Mouse (Mus musculus): ENCODE measurements at regions not wholly inside any gene's neighbourhood (a gene's known extent, or its start where the extent isn't known, plus 50 kb on each side); places are given as distances from the start of the nearest gene placed in this dataset.

GRCm38 (mm10) chr9:61105550-61106280, 266.5 kb upstream of the Tle3 start:
- intact Hi-C loops (cut with DNase I) = no loop called here
- no peak for DNase-seq (ENCODE audit: extremely low spot score in 1 of 2, low spot score in 2 of 2)
- TF ChIP-seq CTCF (IDR thresholded peaks at IDR 0.05) = no peak
- no peak overlapping the region for H3K4me3 ChIP-seq
- no peak overlapping the region for H3K27ac ChIP-seq

DNA sequence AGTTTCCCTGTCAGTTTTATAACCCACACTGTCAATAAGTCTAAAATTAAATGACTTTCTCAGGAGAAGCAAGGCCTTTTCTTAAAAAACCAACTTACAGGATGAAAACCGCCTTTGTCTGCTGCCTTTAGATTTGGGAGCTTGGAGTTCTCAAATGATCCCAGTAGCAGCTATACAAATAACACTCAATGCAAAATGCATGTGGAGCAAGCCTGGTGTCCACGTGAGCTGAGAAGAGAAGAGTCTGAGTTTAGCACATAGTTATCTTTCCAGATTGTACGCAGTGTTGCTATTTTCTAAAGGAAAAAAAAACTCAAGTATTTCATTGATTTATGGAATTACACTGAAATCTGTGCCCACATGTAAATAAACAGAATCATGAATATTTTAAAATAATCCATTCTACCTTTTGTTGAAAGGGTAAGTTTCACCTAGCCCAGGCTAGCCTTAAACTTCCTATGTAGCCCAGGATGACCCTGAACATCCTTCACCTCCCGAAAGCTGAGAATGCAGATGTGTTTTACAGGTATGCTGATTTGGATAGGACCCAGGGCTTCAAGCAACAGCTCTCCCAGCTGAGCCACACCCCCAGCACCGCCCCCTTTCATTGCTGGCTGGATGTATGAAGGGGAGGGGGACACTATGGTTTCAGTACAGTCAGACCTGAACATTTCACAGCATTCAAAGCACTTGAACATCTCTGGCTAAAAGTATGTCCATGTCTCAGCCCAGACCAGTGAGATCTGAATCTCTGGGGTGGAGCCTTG, 262.5 kb upstream of the Tle3 start:
- intact Hi-C loops (cut with DNase I) = no loop called here
- DNase-seq (ENCODE audit: extremely low spot score in 1 of 2, low spot score in 2 of 2) = no peak
- no peak overlapping the region for H3K27ac ChIP-seq
- TF ChIP-seq CTCF (IDR thresholded peaks at IDR 0.05) = no peak
- H3K4me3 ChIP-seq = no peak overlapping the region

DNA sequence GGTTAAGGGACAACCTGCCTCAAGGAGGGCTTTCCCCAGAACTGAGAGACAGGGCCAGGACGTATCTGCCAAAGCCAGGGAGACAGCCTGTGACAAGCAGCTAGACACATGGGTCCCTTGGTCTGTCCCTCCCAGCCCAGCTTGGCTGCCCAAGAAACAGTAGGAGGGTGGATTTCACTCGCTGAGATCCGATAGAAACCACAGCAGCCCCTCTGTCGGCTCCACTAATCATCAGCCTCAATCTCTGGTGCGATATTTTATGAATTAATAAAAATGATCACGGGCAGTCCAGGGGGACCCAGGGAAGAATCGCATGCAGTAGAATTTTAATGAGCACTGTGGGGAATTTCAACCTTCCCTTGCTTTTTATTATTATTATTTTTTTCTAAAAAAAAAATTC, 261.0 kb upstream of the Tle3 start:
- Histone ChIP-seq H3K27ac (no peak overlapping the region), H3K4me3 (no peak overlapping the region)
- TF ChIP-seq CTCF (IDR thresholded peaks at IDR 0.05) = no peak
- intact Hi-C loops (cut with DNase I) = no loop called here
- no peak for DNase-seq (ENCODE audit: extremely low spot score in 1 of 2, low spot score in 2 of 2)

DNA sequence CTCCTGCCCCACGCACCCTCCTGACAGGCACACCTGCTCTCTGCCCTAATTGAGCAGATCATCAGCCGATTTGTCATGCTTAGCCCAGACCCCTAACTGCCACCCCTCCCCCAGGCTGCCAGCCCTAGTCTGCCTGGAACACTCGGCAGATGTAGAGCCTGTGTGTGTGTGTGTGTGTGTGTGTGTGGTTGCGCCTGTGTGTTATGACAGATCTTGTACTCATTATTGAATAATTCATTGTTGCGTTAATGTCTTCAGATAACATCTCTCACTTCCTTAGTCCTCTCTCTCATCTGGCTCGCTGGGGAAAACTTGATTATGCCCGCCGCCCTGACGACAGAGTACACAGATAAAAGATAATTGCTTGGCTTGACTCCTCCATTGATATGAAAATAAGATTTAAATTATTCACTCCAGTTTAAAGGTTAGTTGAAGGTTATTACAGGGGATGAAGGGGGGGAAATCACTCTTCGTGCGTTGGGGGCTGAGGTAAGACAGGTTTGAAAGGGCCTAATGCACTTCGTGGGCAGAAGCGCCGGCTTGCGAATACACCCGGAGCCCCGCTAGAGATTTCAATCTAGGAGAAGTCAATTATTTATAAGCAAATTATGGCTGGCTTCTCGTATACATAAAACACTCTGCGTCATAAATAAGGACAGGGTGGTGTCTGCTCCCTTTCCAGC, 260.3 kb upstream of the Tle3 start:
- no peak for TF ChIP-seq CTCF (IDR thresholded peaks at IDR 0.05)
- intact Hi-C loops (cut with DNase I) = no loop called here
- H3K4me3 ChIP-seq = no peak overlapping the region
- no peak overlapping the region for H3K27ac ChIP-seq
- no peak for DNase-seq (ENCODE audit: extremely low spot score in 1 of 2, low spot score in 2 of 2)

DNA sequence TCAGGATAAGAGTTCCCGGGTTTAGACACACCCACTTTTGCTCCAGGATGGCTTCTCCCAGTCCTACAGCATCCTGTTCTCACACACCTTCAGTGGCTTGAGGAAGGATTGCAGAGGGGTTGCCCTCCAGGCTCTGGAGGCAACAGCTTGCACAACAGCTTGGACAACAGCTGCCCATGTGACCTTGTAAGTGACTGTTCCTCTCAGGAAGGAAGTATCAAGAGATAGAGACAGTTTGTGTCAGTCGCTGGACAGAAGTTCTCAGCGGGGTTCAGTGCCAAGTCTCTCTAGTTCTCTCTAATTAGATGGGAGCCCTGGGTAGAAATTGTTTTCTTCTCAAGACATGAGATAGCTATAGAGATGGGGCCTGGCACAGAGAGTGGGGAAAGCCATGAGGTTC, 252.9 kb upstream of the Tle3 start:
- no peak for TF ChIP-seq CTCF (IDR thresholded peaks at IDR 0.05)
- intact Hi-C loops (cut with DNase I) = no loop called here
- Histone ChIP-seq H3K27ac (no peak overlapping the region), H3K4me3 (no peak overlapping the region)
- DNase-seq (ENCODE audit: extremely low spot score in 1 of 2, low spot score in 2 of 2) = no peak

DNA sequence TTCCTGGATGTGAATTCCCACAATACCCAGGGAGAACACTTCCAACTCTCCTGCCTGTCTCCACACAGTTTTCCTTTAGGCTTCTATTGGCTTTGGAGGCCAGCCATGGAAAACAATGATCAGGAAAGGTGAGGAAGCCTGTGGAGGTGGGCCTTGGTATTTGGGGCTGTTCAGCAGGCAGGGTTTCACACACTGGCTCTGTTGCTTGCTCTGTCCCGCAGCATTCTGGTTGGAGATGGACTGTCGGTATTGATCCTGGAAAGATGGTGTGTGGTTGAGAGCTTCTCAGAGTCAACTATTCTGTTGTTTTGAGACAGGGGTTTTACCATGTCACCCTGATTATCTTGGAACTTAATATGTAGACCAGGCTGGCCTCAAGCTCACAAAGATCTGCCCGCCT, 251.6 kb upstream of the Tle3 start:
- intact Hi-C loops (cut with DNase I) = no loop called here
- no peak for DNase-seq (ENCODE audit: extremely low spot score in 1 of 2, low spot score in 2 of 2)
- no peak for TF ChIP-seq CTCF (IDR thresholded peaks at IDR 0.05)
- no peak overlapping the region for H3K27ac ChIP-seq
- H3K4me3 ChIP-seq = no peak overlapping the region

DNA sequence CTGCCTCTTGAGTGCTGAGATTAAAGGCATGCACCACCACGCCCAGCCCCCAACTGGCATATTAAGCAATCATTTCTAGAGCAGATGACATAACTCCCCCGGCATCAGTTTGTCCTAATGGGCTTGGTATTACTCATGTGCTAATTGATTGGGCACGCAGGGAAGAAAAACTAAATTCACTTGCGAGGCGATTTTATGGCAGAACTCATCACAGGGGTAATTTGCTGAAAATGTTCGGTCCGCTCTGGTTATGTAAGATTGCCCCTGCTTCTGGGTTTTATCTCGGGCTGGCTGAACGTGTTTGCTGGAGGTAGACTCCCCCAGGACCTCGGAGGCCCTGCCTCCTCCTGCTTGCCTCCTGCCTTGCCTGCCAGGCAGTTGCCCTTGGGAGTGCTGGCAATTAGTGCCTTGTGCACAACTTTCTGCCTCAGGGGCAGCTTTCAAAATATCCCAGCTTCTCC, 251.2 kb upstream of the Tle3 start:
- intact Hi-C loops (cut with DNase I) = no loop called here
- DNase-seq (ENCODE audit: extremely low spot score in 1 of 2, low spot score in 2 of 2) = no peak
- H3K27ac ChIP-seq = no peak overlapping the region
- TF ChIP-seq CTCF (IDR thresholded peaks at IDR 0.05) = no peak
- no peak overlapping the region for H3K4me3 ChIP-seq

GRCm38 (mm10) chr9:61123431-61123830, 248.7 kb upstream of the Tle3 start:
- intact Hi-C loops (cut with DNase I) = no loop called here
- TF ChIP-seq CTCF (IDR thresholded peaks at IDR 0.05) = no peak
- DNase-seq (ENCODE audit: extremely low spot score in 1 of 2, low spot score in 2 of 2) = no peak
- Histone ChIP-seq H3K27ac (no peak overlapping the region), H3K4me3 (no peak overlapping the region)

DNA sequence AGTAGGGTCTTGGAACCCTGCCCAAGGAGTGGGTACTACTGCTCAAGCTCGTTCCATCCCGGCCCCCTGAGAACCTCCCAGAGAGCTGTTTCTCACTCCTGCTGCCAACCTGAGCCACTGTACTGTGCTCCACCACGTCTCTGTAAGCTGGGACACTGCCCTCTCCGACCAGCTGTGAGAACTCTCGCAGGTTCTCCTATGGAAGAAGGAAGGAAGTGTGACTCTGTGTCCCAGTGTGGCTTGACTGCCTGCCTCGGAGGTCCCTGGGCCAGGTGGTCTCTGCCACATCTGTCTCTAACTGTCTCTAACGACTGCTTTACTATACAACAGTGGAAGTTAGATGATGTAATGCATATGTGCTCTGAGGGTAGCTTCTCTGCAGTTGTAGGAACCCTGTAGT, 246.4 kb upstream of the Tle3 start:
- intact Hi-C loops (cut with DNase I) = no loop called here
- TF ChIP-seq CTCF (IDR thresholded peaks at IDR 0.05) = no peak
- no peak overlapping the region for H3K4me3 ChIP-seq
- no peak for DNase-seq (ENCODE audit: extremely low spot score in 1 of 2, low spot score in 2 of 2)
- H3K27ac ChIP-seq = no peak overlapping the region

GRCm38 (mm10) chr9:61128077-61128476, 244.1 kb upstream of the Tle3 start:
- no peak for DNase-seq (ENCODE audit: extremely low spot score in 1 of 2, low spot score in 2 of 2)
- intact Hi-C loops (cut with DNase I) = no loop called here

GRCm38 (mm10) chr9:61129186-61129585, 243.0 kb upstream of the Tle3 start:
- DNase-seq (ENCODE audit: extremely low spot score in 1 of 2, low spot score in 2 of 2) = no peak
- Histone ChIP-seq H3K4me3 (no peak overlapping the region), H3K27ac (no peak overlapping the region)
- TF ChIP-seq CTCF (IDR thresholded peaks at IDR 0.05) = no peak
- intact Hi-C loops (cut with DNase I) = no loop called here

More at GRCm38 (mm10) chr9:61128077-61128476, 244.1 kb upstream of the Tle3 start:
- TF ChIP-seq CTCF (IDR thresholded peaks at IDR 0.05) = no peak
- no peak overlapping the region for H3K4me3 ChIP-seq
- H3K27ac ChIP-seq = no peak overlapping the region

DNA sequence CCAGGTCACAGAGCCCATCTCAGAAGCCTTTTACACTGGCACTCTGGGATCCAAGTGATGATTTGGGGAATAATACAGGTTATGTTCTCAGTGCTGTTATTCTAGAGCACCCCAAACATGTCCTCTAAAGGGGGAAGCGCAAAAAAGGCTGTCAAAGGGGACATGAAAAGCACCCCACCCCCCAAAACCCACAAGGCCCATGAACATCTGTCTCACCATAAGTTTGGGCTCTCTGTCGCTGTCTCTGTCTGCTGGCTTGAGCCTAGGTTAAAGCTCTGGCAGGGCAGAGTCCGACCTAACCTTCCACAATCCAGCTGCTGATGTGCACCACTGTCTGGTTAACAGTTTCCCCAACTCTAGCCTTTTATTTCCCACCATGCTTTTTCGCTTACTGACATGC, 241.3 kb upstream of the Tle3 start:
- no peak overlapping the region for H3K27ac ChIP-seq
- no peak for TF ChIP-seq CTCF (IDR thresholded peaks at IDR 0.05)
- H3K4me3 ChIP-seq = no peak overlapping the region
- no peak for DNase-seq (ENCODE audit: extremely low spot score in 1 of 2, low spot score in 2 of 2)
- intact Hi-C loops (cut with DNase I) = no loop called here

Data from left cerebral cortex, adult 2 months (tissue).